Mouse (Mus musculus): Measurements from ENCODE around the gene Tent2. TPM values are rescaled to one million over a fixed set of nuclear protein-coding genes. Genes with fewer than 3 reads are reported as not detected.

The Tent2 gene
- total RNA-seq, 2 experiments from 2014 or later, result 26.9 to 31.1 TPM

DNA sequence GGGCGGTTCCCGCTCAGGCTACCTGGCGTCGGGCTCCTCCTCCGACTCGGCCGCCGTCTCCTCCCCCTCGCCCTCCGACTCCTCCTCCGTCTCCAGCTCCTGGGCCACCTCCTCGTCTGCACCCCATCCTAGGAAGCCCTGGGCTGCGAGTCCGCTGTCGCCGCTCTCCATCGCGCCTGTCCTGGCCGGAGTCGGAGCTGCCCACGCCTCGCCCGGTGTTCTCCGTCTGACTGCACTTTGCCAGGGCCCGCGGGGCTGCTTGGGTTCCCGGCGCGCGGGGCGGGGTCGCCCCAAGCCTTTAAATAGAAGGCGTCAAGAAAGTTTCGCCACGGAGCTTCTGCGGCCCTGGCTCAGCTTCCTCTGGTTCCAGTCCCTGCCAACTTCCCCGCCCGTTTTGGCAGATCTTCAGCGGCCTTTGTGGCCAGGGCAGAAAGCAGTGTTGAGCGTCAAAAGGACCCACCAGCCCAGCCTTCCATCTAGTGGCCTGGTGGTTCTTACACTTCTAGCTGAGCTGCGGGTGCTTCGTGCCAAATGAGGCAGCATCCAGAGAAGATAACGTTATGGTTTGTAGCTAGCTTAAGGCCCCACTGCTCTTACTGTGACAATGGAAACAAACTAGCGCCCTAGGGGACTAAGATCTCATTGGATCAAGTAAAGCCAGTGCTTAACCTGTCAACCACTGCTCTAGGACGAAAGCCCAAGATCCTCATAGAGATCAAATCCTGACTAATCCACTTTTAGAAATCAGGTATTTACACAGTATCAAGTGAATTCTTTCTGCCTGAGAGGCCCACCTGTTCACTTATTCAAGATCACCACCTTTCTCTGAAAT is 47.6 kb downstream of the Tent2 start, which contains the start of gene Cmya5:
TSS of gene Cmya5 (minus strand) at position 389 of the 832 bp plus-strand sequence.
- peak; percentile 83 to 91 for DNase-seq (ENCODE audit: low spot score in 2 of 2)

DNA sequence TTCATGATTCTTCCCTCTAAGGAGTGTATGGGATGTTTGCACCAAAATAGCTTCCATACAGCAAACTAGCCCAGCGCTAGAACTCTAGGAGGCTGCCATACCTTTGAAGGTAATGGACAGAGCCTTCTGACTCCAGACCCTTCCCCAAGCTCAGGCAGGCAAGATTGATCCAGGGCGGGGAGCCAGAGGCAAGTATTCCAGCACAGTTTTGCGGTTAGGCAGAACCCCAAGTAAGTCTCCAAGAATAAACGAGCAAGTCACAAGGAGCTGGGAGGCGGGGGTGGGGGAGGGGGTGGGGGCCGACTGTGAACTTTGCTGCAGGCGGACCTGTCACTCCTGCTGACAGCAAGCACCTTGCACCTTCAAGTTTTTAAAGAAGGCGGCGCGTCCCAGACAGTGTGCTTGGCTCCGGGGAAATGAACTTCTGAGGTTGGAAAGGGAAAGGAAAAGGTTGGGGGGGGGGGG is 48.3 kb downstream of the Tent2 start:
- DNase-seq (ENCODE audit: low spot score in 2 of 2), result no peak

DNA sequence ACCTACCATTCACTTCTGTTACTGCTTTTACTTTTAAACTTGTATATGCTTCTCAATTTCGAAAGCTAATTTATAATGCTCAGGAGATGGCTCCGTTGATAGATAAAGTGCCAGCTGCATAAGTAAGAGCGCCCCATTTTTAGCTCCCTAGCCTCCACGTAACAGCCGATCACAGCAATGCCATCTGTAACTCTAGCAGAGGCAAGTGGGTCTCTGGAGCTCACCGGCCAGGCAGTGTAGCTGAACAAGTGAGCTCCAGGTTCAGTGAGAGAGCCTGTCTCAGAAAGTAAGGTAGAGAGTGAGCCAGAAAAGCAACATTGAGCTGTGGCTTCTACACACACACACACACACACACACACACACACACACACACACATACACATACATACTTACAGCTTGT is 51.0 kb downstream of the Tent2 start:
- no peak for DNase-seq (ENCODE audit: low spot score in 2 of 2)

DNA sequence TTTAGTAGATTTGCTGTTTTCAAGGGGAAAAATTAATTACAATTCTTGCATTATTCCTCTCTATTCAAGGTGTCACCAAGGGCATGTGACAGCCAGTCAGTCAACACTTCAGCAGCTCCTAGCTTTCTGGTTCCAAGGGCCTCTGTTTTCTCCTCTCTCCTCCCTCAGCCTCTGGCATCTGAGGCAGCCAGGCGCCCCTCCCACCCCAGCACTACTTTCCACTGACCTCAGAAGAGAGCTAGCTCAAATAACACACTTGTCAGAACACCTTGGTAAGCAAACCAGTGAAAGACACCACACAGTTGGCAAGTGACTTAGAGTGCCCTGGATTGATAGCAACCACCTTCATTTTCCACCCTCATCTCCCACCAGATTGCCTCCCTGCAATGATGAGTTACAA is 54.1 kb downstream of the Tent2 start:
- no peak for DNase-seq (ENCODE audit: low spot score in 2 of 2)

DNA sequence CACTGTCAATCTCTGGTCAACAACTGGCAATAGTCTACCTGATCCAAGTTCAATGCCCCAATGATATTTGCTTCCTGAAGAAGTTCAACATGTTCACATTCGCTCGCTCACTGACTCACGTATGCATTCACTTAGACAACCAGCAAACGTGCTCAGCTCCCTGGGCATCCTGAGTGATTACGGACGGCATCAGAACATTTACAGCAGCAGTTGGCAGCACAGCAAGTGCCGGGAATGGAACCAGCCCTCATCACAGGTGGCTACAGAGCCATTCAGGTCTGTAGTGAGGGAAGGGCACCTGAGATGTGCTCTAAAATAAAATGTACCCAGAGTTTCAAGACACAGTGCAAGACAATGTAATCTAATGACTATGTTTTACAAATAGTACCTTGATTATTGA is 55.1 kb downstream of the Tent2 start:
- DNase-seq (ENCODE audit: low spot score in 2 of 2), result no peak

DNA sequence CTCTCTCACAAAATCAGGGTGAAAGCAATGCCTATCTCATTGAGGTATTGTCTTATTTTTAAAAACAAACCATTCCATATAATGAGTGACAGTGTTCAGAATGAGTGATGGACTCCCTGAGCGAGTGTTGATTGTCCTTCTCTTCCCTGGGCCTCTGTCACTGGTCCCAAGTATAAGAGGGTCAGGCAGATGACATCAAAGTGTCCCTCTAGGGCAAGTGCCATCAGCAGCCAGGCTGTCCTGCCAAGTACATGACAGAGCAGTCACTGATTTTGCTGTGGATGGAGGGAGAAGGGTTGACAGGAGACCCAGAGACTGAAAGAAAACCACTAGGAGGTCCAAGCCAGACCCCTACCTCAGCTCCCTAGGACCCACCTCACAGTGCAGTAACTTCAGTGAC is 55.9 kb downstream of the Tent2 start:
- DNase-seq (ENCODE audit: low spot score in 2 of 2), result no peak

DNA sequence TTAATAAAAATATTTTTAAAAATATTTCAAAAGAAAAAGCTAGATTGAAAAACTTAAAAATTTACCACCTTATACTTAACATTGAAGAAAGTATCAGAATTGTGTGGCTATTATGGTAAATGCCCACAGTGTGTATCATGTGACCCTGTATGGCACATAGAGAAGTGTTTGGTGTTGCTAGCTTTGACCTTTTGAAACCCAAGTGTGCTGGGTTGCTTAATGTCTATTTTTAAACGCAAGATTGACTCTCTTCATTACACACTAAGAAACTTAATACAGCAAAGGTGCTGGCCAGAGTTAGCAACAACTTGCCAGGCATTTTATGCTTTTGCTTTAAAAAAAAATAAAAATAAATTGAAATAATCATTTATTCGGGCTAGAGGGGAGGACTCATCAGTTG is 56.7 kb downstream of the Tent2 start:
- DNase-seq (ENCODE audit: low spot score in 2 of 2), result no peak

DNA sequence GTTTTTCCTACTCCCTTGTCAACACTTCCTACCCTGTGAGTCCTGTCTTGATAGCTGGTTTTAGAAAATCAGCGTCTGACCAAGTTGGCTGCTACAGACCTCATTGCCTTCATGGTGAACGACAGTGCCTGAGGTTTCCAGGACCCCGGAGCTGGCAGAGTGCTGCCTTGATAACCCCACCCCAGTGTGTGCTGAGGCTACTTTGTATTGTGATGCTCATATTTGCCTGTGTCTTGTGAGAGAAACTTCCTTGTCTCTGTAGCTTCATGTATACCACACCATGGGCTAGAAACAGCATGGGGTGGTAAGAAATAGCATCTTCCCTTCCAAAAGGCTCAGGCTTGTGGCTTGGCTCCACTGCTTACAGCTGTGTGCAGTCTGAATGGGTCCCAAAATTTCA is 61.5 kb downstream of the Tent2 start:
- no peak for DNase-seq (ENCODE audit: low spot score in 2 of 2)

DNA sequence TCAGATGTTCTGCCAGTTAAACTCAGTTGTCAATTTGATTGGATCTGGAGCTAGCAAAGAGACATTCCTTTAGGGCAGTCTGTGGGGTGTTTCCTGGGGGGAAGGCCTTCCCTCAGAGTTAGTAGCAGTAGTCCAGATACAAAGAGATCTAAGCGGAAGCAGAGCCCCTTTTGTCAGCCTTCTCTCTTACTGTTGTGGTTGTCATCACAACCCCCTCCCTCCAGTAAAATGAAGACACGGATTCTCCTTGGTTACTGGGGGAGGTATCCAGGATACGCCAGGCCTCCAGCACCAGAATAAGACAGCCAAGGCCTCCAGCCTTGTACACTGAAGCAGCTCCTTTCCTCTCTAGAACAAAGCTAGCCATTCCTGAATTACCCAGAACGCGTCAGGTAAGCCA is 63.2 kb downstream of the Tent2 start:
- no peak for DNase-seq (ENCODE audit: low spot score in 2 of 2)

DNA sequence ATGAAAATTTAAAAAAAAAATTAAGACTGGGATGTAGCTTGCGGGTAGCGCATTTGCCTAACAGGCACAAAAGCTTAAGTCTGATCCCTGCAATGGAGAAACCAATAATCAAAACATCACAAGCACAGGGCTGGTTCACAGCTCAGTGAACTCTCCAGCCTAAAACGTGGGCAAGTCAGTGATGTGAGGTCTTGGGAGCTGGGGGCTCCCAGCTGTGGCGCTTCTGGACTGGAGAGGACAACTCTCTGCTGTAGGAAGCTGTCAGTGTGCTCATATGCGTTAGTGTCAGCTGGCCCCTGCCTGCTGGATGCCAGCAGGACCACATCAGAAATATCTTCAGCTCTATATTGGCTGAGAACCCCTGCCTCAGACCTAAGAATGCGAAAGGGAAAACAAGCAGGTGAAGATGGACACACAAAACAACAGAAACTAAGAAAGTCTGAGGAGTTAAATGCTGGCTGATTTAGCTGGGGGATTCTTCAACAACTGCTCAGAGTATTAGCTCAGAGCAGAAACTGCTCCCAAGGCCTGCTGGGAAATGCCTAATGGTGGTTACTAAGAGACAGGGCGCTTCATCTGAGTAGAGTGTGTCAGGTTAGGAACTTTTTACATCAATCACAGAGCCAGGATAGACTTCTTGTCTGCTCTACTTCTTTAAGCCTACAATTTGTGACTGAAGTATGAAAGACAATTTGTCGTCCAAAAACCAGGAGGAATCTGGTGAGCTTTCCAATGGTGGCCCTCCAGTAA is 63.9 kb downstream of the Tent2 start:
- no peak for DNase-seq (ENCODE audit: low spot score in 2 of 2)

DNA sequence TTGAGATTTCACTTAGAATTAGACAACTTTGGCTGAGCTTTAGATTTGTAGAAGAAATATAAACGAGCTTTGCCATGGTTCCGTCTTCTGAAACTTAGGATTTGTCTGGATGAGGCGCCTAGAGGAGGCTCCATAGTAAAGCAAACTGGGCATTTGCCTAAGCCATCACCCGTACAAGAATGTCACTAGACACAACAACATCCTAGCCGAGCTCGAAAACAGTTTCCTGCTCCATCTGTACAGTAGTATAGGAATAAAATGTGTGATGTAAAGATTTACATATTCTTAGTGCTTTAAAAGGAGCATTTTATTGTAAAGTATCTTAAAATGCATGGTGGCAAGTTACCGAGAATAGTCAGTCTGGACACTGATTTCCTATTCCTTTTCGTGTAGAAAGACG is 69.9 kb downstream of the Tent2 start:
- no peak for DNase-seq (ENCODE audit: low spot score in 2 of 2)

DNA sequence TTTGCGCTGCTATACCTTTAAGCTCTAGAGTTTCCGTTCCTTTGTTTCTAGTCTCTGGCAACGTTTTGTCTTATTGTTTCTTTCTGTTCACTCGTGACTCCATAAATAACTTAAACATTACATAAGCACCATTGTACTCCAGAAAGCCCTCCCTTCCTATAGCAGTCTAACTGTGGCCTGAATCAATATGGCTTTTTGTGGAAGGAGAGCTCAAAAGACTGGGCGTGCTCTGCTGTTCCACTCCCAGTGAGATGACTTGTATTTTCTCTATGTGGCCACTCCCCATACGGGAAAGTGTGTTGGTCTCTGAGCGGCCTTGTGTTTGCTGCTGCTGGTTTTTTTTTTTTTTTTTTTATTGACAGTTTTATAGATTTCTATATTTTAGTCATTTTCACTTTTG is 74.9 kb downstream of the Tent2 start:
- no peak for DNase-seq (ENCODE audit: low spot score in 2 of 2)

DNA sequence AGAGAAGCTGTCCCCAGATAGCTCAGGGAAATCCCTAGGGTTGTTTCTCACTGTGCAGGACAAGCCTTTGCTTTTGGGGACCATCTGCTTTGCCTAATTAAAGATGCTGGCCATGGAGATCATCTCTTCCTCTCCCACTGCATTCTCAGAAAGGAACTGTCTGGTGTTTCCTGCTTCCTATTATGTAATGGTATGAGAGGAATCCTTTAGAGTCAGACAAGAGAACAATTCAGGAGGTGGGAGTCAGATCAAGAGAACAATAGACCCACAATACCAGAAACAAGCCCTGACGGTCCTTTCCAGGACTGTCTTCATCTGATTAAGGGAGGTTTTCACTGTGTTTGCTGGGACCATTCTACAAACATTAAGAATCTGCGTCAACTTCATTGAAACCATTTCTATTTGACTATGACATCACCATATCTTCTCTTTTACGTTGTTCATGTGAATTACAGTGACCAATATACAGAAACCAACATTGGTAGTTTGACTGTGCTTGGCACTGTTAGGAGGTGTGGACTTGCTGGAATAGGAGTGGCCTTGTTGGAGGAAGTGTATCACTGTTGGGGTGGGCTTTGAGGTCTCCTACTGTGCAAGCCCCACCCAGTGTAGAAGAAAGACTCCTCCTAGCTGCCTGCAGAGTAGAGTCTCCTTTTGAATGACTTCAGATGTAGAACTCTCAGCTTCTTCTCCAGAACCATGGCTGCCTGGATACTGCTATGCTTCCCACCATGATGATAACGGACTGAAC is 89.7 kb downstream of the Tent2 start:
- DNase-seq (ENCODE audit: low spot score in 2 of 2), result no peak

DNA sequence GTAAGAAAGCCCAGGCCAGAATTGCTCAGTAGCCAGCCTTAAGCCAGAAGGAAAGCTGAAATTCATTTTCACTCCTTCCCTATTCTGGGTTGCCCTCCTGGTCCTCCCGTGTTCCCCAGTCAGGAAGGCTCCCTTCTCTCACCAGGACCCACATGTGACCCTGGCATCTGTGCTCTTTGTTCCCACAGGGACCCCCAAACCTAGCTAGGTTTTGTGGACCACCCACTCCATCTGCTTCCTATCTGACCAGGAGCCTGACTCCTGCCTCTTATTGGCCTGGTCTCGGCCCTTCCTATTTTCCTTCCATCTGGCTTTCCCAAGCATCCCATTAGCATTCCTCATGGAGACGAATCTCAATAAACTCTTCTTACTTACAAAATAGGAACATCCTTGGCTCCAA is 93.6 kb downstream of the Tent2 start:
- no peak for DNase-seq (ENCODE audit: low spot score in 2 of 2)

DNA sequence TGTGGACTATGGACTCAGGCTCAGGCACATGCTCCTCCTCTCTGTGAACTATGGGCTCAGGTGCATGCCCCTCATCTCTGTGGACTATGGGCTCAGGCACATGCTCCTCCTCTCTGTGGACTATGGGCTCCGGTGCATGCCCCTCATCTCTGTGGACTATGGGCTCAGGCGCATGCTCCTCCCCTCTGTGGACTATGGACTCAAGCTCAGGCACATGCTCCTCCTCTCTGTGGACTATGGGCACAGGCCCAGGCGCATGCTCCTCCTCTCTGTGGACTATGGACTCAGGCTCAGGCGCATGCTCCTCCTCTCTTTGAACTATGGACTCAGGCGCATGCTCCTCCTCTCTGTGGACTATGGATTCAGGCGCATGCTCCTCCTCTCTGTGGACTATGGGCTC is 95.5 kb downstream of the Tent2 start:
- no peak for DNase-seq (ENCODE audit: low spot score in 2 of 2)

Other genes with a start within 250 kb of the Tent2 start
- gene Cmya5, start 47.7 kb downstream of the Tent2 start, total RNA-seq (2021), result 1 to 10 TPM; 1.7 to 1.9 TPM
- gene Homer1, start 107.2 kb upstream of the Tent2 start, total RNA-seq (2021), result 100 to 1,000 TPM; 128 to 134 TPM

Data from layer of hippocampus, postnatal 10 days (tissue).